Mouse (Mus musculus) thymus, postnatal 14 days (tissue): ENCODE results near the gene Lcn11.

Experiments
- DNase-seq: peaks from one replicate; pipeline ENCODE4 v3.0.0; 2021

The Lcn11 gene

DNA sequence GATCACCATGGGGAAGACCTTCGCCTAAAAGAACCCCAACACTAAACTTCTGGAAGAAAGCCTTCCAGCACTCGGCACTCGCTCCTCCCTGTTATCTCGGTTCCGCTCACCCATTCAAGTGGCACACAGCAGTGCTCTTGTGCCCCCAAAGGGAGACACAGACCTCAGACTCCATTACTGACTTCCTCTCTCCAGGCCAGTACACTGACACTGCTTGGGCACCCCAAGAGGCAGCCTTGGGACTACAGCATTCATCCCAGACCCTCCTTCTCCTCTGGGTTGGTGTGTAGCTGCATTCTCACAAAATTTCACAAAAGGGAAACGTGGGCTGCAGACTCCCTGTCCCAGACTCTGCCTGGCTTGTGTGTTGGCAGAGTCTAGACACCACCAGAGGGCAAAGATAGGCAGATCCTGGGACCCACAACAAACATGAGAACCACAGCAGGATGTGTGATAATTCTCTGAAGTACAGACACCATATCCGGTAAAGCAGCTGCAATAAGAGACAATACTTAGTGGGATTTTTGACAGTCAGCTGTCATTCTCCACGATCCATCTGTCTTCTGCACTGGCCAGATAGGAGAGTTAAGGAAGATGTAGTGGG, 51.6 kb downstream of the Lcn11 start:
- DNase-seq: peak; percentile 59
